Mouse (Mus musculus): ENCODE data around the gene Vapa. TPM values are rescaled to one million over a fixed set of nuclear protein-coding genes. Genes with fewer than 3 reads are reported as not detected.

Gene Vapa
- total RNA-seq, 2 experiments from 2014 or later, result 162 to 182 TPM

DNA sequence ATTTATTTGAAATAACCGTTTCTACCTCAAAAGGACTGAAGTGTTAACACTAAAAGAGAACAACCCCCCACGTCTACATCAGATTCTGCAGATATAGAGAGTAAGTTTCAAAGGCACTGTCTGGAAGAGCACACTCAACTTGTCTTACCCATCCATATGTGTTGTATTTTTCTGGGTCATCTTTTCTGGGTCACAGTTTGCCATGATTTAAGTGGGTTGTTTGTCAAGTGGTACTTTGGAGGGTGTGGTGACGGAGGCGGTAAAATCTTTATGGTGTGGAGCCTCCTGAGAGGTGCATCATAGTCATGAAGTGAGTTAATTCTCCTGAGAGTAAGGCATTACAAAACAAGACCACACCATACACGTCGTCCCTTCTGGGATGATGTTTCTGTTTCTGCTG, 12.2 kb upstream of the Vapa start:
- DNase-seq, result no peak

DNA sequence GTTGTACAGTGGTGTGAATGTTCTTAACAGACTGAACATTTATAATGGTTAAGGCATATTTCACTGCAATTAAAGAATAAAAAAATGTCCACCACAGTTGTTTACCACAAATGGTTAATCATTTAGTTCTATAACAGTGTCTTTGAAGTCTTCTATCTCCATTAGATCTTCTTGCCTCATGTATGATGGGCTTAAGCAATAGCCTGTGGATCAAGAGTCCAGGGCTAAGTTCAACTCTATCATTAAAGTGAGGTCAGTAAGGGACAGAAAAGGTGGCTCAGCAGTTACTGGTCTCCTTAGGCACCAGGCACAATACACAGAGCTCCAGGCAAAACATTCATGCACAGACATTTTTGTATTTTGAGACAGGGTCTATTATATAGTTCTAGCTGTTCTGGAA, 9.8 kb upstream of the Vapa start:
- no peak for DNase-seq

DNA sequence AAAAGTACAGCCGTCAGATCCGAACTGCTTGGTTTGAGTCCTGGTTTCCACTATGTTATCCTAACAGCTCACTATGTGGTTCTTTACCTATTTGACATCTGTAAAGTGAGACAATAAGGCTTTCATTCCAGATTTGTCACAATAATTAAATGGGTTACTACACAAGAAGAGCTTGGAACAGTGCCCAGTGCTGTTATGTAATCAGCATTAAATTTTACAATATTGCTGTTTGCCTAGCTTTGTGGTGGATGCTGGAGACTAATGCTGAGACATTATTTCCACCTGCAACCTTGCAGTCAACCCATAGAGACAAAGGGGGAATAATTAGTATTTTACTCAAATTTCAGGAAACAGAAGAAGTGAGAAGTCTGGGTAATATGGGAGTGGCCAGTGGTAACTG, 5.1 kb upstream of the Vapa start:
- DNase-seq, result peak in 1 of 2 experiments; percentile 35

DNA sequence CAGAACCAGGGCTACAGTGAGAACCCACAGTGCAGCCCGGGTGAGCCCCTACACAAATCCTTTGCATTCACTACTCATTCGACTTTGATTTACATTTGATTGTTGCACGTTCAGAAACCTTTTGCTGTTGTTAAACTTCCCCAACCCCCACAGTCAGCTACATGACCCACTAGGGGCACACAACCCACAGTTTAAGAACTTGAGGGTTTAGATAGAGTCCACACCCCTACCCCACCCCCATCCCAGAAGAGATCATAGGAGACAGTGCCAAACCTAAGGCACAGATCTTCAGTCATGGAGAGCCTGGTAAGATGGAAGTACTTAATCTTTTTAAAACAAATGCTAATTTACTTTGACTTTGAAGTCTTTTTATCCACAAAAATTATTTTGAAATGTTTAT, 2.3 kb upstream of the Vapa start:
- no peak for DNase-seq

DNA sequence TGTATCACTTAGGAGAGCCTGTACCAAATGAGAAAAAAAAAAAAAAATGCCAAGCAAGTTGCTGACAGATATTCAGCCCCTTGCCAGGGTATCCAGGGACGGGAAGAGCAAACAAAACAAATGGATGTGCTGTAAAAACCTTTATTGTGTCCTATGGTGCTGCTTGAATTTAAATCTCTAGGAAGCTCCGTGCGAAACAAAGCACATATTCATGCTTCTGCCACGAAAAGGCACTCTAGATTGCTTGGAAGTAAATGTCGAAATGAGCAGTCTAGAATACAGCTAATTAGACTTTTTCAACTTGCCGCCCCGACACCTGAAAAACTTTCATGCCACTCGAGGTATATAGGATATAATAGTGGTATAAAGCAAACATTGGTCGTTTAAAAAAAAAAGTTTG, 1.1 kb upstream of the Vapa start:
- no peak for DNase-seq

DNA sequence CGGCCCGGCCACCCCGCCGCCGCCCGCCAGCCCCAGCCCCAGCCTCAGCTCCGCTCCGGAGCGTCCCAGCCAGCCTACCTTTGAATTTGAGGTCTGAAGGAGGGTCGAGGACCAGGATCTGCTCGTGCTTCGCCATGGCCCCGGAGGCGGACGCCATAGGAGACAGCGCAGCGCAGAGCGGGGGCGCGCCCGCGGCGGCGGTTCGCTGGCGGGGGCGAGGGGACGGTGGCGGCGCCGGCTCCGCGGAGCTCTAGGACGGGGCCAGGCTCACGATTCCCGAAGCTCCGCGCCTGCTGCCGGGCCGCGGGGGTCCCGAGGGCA, 253 bp downstream of the Vapa start:
- no peak for DNase-seq

DNA sequence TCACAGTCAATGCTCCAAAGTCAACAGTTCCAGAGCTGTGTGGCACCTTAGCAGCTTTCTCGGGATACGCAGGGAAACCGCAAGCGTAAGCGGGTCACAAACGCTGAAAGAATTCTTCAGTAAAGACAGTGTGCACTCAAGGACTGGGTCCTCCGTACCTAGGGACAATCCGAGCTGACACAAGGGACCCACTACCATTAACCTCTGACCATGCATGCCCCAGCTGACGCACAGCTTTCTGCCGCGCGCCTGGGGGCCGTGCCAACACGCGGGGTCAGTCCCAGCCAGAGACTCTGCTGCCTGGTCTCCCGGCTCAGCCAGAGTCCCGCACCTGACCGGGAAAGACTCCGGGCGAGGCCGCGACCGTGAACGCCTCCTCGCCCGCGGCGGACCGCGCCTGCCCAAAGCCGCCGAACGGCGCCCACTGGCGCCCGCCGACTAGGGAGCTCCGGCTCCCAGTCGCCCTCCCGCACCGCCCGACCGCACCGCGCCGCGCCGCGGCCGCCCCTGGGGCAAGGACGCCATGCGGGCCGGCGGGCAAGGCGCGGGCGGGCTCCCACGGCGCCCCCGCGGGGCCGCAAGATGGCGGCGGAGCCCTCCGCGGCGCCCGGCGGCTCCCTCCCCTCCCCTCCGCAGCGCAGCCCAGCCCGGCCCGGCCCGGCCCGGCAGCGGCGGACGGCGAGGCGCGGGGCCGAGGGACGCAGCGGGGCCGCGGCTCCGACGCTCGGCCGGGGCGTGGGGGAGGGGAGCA, 789 bp downstream of the Vapa start:
- peak; percentile 62 to 75 for DNase-seq

DNA sequence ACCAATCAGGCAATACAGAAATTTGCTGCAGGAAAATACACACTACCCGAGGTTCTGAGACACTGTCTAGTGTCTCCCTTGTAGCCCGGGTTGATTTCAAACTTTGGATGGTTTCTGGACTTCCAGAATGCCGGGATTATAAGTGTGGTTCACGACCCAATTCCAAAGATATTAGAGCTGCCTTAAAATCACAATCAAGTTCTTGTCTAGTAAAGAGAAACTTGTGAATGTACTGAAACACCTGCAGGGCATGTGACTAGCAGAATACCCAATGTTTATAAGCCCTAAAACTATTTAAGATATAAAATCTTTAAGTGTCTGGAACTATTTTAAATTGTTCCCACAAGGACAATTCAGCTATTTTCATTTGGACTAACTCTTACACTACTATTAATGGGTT, 1.6 kb downstream of the Vapa start:
- DNase-seq, result no peak

DNA sequence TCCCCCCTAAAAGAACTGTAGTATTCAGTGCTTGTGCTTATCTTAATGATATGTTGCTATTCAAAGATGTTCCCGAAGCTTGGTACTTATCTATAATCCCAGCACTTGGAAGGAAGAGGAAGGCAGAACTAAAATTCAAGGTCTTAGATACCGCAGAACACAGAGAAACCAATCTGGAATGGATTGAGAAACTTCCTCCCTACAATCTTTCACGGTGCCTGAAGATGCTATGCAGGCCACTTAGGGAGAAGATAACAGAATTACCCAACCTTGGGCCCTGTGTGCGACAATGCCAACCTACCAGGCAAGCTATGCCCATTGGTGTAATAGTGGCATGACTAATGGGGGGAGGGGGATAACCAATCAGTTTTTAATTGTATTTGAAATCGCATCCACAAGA, 4.6 kb downstream of the Vapa start:
- DNase-seq, result no peak

DNA sequence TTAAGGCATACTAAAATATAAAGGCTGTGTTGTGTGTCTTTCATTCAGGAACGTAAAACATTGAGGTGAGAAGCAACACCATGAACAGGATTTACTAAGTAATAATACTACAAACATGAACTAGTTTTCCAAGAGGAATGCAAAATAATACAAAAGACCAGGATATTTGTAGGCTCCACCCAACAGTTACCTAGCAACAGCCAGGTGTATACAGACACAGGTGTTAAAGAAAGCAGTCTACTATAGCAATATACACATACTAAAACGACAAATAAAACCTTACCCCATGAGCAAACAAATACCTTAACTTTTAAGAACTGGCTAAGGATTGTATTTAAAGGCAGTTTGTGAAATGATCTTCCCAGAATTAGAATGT, 5.1 kb downstream of the Vapa start:
- DNase-seq, result no peak

DNA sequence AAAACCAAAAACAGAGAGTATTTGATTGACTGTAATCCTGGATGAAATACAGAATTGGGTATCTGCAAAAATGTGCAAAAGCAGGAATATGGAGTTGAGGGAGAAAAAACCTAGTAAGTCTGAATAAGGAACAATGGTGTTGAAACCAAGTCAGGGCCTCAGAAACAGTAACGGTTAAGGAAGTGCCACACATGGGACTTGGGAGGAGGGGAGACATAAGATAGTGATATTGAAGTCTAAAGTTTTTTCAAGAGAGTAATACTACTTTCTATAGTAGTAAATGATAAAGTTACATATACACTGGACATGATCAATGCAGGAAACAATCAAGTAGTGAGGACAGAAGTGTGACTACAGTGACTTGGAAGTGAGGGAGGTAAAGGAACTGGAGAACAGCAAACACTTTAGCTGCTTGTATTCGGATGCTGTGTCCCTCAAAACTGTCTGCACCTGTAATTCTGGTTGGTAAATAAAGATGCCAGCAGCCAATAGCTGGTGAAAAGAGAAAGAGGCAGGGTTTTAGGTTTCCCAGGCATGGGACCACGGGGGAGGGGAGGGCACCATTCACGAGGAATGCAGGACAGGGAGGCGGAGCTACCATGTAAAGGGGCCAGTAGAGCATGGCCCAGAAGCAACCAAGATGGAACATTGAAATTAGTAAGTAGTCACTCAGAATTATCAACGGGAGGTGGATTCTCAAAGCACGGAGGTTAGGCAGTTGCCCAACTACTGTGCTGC, 5.6 kb downstream of the Vapa start:
- DNase-seq, result peak in 1 of 2 experiments; percentile 25

DNA sequence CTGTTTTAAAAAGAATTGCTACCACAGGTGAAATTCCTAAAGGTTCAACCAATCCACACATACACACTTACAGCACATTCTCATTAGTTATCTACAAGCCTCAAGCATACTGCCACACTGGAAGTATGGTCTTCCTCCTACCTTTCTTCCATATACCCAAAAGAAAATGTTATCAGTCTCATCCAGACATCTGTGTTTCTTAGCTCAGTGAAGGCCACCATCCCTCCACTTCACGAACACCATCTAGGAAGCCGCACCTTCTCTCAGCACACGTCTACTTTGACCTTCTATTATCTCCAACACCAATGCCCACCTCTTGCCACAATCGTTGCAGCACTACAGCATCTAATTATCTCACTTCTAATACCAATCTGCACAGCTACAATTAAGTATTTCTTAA, 7.3 kb downstream of the Vapa start:
- DNase-seq, result no peak

DNA sequence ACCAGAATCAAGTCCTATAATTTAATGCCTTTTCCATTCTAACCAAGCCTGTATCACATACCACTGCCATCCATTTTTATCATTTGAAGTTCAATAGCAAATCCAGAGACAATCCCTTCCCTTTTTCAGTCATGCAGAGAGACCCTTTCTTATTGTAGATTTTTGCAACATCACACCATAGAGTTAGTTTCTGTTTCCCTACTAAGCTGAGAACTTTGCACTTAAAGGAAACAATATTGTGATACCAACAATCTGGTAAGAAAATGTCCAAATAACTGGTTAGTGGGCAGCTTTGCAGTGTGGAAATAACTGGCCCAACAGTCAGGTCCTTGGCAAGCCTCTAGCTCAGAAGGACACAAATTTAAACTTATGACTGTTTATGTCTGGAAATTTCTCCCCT, 8.5 kb downstream of the Vapa start:
- DNase-seq, result no peak

DNA sequence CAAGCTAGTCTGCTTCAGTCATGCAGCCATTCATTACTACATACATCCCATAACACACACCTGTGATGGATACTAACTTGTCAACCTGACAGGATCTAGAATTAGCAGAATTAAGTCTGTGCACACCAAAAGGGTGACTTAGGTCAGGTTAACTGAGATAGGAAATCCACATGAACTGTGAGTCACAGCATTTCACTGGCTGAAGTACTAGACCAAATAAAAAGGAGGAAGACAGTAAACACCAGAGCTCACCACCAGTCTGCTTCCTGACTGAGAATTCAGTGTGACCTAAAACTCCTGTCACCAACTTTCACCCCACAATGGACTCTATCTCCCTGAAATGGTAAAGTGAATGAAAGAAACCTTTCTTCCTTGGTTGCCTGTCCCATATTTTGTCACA, 9.0 kb downstream of the Vapa start:
- DNase-seq, result no peak

DNA sequence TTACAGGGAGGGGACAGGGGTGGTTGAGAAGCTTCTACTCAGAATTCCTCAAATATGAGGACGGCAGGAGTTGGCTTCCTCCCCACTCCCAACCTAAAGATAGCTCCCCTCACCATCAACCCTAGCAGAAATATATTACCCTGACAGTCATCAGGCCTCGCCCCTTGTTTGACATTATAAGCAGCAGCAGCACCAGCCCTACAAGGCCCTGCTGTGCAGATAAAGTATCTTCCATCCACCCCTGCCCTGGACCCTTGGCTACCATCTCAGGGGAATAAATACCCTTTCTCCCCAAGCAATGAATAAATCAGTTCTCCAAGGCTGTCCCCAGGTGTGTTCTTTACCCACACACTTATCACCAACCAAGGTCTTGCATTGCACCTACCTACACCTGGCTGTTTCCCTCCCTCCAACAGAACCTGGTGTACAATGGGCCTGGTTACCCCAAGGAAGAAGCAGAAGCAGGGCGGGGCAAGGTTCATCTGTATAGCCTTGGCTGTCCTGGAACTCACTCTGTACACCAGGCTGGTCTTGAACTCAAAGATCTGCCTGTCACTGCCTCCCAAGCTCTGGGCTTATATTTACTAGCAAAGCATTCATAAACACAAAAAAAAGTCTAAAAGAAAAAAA, 15.4 kb downstream of the Vapa start:
- DNase-seq, result no peak

DNA sequence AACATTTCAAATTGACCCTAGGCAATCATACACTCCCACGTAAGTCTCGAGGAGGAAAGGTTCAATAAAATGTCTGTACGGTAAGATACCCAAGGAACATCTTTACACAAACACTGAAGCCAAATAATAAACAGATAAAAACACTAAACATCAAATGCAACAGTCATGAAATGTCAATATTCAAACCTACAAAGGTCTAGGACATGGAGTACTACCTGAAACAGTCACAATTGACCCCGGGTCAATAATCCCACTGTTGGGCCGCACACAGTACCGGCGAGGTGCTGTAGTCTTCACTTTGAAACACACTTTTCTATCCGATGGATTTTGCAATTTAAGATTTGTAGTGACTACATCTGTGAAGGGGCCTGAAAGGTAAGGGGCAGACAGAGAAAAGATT, 18.7 kb downstream of the Vapa start:
- no peak for DNase-seq

DNA sequence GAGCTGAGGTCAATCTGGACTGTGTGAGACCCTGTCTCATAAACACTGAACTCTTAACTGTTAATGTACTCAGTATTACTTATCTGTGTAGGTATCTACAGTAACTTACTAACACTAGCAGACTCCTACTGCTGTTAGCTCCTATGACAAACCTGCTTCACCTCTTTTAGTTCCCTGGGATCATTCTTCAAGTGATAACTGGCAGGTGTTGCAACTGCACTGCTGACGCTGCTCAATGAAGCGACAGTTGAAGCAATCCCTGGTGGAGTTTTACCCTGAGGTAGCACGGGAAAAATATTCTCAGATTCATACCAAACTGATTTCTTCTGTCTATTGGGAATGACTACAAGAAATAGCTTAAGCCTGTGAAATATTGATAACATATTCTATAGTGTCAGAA, 26.5 kb downstream of the Vapa start:
- DNase-seq, result no peak

DNA sequence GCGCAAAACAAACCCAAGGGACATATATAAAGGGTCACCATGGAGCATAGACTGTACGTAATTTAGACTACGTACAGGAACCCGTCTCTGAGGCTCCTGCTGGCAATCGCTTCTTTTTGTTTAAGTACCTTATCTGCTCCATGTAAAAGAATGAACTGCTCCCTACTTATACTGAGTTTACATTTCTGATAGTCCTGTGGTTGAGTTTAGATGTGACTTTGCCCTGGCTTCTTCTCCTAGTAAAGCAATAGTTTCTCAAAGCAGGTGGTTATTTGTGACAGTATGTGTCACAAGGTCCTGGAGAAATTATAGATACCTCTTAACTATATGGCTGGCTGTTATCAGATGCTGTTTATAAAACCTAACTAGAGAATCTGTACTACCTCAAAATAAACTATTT, 31.9 kb downstream of the Vapa start:
- no peak for DNase-seq

DNA sequence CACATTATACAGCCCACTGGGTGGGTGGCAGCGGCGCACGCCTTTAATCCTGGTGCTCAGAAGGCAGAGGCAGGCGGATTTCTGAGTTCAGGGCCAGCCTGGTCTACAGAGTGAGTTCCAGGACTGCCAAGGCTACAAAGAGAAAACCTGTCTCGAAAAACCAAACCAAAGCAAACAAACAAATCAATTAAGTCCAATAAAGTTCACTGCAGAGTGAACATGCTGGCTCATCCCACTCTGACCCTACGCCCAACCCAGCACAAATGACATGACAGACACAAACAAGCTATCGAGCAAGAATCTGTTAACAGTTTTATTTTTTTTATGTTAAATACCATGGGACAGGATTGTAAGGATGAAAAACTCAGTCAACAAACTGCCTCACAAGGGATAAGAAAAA, 33.6 kb downstream of the Vapa start:
- no peak for DNase-seq

DNA sequence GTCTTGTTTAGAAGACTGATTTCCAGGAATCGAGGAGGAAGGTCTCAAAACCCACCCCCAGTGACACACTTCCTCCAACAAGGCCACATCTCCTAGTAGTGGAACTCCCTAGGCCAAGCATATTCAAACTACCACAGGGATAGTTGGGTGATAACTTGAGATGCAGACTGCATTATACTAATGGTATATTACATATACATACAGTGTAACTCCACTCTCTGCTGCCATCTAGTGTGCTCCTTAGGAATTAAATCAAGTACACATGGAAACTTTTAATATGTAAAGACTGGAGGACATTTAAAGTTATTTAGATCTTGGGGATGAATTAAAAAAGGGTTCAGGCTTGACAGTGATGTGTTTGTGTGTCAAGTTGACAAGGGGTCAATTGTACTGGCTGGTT, 38.0 kb downstream of the Vapa start:
- no peak for DNase-seq

DNA sequence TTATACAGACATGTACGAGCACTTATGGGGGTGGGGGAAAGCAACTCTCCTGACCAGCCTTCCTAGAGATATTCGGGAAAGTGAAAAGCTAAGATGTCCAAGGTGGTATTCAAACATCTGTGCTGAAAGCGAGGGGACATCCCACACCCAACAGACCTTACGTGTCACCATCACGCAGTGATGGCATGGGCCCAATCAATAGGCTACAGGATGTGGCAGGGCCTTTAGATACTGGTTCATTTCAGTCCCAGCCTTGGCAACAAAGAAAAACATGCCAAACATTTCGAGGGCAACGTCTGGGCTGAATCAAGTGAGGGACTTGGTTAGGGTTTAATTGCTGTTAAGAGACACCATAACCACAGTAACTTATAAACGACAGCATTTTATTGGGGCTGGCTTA, 38.5 kb downstream of the Vapa start:
- DNase-seq, result no peak

DNA sequence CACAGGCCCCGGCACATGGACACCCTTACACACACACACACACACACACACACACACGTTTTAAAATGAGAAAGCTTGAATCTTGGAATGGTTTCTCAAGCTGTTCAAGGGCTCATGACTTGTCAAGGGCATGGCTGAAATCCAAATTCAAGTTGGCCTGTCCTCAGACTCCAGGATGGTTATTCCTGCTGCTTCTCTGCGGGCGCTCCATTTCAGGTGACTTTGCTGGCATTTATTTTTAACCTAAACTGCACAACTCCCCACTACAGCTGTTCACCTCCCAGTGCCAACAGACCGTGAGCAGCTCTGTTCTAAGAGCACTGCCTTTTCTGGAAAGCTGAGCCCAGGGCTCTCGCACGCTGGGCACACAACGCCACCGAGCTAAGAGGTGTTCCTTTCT, 41.5 kb downstream of the Vapa start:
- DNase-seq, result peak; percentile 61 to 63

DNA sequence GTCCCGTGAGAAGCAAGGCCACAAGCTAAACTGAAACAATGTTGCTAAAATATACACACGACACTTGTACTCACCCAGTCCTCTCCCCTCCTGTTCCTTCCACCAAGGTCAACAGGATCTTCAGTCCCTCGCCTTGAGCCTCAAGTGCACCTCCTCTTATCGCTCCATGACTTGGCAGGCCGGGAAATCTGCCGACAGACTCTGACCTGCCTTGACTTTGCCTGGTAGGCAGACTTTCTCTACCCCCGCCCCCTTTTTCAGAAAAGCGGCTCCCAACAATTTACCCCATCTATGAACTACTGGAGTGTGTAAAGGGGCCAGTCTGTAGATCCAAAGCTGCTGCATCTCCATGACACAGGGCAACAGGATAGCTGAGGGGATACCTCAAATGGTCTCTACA, 41.9 kb downstream of the Vapa start:
- DNase-seq, result peak; percentile 26 to 34

DNA sequence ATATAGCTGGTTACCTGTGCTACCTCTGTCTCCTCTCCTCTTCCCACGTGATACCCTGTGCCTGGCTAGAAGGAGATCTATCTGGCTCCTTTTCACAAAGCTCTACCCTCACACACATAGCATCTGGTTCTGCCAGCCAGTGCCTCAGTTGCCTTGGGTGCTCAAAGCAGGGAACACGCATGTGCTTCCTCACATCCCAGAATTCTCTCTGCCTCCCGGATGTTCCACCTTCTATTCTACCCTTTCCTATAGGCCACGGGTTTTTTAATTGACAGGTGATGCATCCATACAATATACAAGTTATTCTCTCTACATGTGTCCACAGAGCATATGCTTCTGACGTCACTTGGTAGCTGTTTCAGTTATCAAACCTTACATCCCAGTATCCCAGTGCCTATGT, 49.2 kb downstream of the Vapa start:
- no peak for DNase-seq
